Mouse (Mus musculus): ENCODE measurements around the gene Clcn3.
"Not testable (repeated sequence)": the region's sequence is repeated elsewhere in the genome, so short reads cannot be mapped to it uniquely, and the experiment has no call there.

Clcn3 gene

DNA sequence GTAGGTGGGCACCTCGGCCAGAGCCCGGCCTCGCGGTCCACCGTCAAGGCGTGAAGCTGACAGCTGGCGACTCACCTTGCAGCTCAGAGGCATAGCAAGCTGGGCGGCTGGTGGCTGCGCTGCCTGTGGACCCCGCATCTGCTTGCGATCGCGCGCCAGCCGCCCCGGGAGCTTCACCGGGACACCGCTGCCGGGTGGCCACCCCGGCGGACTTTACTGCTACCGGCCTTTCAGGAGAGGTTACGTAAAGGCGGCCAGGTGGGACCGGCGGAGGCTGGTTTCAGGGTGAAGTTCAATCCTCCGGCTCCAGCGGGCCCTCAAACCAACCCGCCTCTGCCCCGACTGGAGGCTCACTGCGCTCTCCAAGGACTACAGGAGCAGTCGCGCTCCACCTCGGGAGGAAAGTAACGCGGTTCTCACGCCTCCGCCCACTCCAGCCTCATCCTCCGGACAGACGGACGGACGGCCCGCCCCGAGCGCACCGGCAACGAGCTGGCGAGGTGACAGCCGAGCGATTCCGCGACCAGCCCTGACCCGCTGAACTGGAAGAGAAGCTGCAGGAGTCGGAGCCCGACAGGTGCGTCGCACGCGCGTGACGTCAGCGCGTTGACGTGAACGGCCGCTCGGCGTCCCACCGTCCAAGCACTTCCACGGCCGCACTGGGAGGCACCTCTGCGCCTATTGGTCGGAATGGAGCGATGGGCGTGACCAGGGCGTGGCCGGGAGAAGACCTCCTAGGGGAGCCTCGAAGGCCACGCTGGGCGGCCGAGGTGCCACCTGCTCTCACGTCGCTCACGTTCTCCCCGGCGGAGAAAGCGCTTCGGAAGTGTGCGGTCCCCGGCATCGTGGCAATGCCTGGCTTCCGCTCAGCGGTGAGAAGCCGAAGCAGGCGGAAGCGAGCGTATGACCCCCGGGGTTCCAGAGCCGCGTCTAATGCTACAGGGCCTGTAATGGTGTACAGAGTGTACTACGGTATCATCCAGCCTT lies at the start of gene Clcn3:
Gene Clcn3 (minus strand): TSS at position 600 of the 987 bp plus-strand sequence.
- DNase-seq (ENCODE audit: low spot score in 2 of 2), result peak; percentile 95 to 97

DNA sequence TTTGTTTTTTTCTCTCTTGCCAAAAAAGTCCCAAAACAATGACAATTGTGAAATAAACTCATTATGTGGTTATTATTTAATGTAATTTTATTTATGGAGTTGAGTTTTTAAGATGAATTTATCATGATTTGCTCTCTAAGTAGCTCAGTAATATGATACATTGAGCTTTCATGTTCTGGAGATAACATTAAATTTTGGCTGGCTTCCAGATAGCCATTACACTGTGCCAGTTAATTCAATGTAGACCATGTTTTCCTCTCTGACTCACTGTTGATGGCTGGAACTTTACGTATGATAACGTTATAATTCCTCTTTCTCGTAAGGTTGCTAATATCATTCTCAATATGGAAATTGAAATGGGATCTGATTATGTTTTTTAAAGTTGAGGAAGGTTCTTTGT lies 13.4 kb upstream of the Clcn3 start:
- no peak for DNase-seq (ENCODE audit: low spot score in 2 of 2)

GRCm38 (mm10) chr8:60993639-60993986 lies 10.5 kb upstream of the Clcn3 start:
- no peak for DNase-seq (ENCODE audit: low spot score in 2 of 2)

DNA sequence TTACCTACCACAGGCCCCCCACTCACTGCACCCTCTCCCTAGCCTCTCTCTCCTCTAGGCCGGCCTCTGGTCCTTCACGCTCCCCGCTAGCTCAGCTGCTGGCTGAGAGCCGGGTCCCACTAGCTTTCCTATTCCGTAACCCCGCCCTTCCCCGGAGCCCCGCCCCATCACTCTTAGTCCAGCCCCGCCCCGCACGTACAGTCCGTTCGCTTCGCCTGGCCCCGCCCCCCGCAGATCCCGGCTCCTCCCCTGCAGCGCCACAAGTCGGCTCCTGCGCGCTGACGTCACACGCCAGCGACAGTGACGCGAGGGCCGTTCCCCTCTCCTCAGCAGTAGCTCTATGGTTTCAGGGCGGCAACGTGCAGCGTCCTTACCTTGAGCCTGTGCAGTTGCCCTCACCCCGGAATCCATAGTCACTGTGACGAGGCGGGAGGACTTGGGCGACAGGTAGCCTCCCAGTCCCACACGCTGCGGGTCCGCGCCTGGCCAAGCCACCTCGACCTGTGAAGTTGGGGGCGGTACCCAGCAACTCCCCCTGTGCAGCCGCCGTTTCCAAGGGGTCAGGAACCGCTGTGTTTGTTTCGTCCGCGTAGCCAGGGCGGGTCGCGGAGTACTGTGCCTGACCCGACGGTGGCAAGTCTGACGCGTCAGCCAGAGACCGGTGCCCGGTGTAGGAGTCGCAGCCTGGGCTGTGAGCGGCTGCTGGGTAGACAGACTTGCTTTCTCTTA lies 10.0 kb upstream of the Clcn3 start, which contains the start of gene Nek1:
Gene Nek1 (plus strand): TSS at position 286 of the 729 bp plus-strand sequence.
- peak; percentile 92 to 96 for DNase-seq (ENCODE audit: low spot score in 2 of 2)

- DNase-seq (ENCODE audit: low spot score in 2 of 2), result peak; percentile 47 to 54
Measured at GRCm38 (mm10) chr8:60992561-60992909, 9.4 kb upstream of the Clcn3 start.

GRCm38 (mm10) chr8:60984260-60985010 lies 1.3 kb upstream of the Clcn3 start:
- DNase-seq (ENCODE audit: low spot score in 2 of 2), result not testable (repeated sequence)

- DNase-seq (ENCODE audit: low spot score in 2 of 2), result peak; percentile 33 to 59
Measured at GRCm38 (mm10) chr8:60983688-60984079, 584 bp upstream of the Clcn3 start.

- DNase-seq (ENCODE audit: low spot score in 2 of 2), result no peak
Measured at GRCm38 (mm10) chr8:60981388-60981787, 1.7 kb downstream of the Clcn3 start.

- DNase-seq (ENCODE audit: low spot score in 2 of 2), result no peak
Measured at GRCm38 (mm10) chr8:60978496-60978895, 4.6 kb downstream of the Clcn3 start.

DNA sequence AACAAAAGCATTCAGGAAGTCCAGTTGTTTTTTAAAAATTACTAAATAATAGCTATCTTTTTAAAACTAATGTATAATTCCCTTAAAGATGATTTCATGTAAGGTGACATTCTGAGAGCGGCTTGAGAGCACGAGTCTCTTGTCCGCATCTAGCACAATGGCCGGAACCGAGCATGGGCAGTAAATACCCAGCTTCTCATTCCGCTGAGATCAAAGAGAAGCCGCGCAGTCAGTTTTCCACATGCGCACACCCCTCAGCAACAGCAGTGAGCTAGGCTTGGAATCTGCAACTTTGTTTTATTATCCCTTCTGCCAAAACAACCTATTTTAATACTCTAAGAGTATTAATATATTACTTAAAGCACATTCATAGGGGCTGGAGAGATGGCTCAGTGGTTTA lies 6.3 kb downstream of the Clcn3 start:
- DNase-seq (ENCODE audit: low spot score in 2 of 2), result no peak

DNA sequence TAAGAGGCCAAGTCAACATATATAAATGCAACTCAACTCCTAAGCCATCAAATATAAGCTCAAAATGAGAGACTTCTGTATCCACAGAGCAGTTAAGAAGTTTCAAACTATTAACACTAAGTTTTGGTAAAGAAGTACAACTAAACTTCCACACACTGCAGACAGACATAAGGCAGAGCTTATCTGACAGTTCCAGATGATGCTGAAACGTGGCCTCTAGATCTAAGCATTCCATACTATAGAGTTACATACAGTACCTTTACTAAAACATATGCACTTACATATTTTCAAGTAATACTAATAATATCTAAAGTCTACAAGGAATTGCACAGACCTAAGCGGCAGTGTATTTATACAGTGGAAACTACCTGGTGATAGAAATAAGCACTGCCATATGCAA lies 8.3 kb downstream of the Clcn3 start:
- no peak for DNase-seq (ENCODE audit: low spot score in 2 of 2)

DNA sequence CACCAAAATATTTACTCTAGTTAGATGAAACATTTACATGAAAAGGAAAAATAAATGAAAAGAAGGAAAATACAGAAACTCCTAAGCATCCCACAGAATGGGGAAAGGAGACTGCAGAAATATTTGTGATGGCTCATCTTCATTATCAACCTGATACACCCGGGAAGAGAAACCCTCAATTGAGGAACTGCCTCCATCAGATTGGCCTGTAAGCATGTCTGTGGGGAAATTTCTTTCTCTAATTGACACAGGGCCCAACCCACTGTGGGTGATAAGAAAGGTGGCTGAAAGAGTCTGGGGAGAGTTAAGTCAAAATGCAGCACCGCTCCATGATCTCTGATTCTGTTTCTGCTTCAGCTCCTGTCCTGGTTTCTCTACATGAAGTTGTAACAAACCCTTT lies 9.7 kb downstream of the Clcn3 start:
- no peak for DNase-seq (ENCODE audit: low spot score in 2 of 2)

GRCm38 (mm10) chr8:60971808-60972207 lies 11.3 kb downstream of the Clcn3 start:
- no peak for DNase-seq (ENCODE audit: low spot score in 2 of 2)

- no peak for DNase-seq (ENCODE audit: low spot score in 2 of 2)
Measured at GRCm38 (mm10) chr8:60969091-60969490, 14.0 kb downstream of the Clcn3 start.

DNA sequence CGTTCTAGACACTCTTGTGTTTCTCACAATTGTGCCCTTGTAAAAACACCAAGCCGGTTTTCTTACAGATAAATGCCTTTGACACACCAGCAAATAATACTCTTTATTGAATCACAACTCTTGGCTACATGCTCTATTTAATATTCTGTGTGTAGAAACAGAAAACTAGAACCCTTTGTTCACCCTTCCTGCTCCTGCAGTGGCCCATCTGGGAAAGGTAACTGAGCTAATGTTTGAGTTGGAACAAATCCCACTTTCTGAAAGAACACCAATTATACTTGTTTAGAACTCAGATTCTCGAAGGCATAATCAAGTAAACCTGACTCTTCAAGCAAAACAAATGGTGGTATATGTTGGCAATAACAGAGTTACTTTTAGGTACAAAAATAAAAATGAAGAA lies 17.4 kb downstream of the Clcn3 start:
- DNase-seq (ENCODE audit: low spot score in 2 of 2), result no peak

- DNase-seq (ENCODE audit: low spot score in 2 of 2), result no peak
Measured at GRCm38 (mm10) chr8:60965306-60965705, 17.8 kb downstream of the Clcn3 start.

GRCm38 (mm10) chr8:60964518-60964917 lies 18.6 kb downstream of the Clcn3 start:
- DNase-seq (ENCODE audit: low spot score in 2 of 2), result no peak

DNA sequence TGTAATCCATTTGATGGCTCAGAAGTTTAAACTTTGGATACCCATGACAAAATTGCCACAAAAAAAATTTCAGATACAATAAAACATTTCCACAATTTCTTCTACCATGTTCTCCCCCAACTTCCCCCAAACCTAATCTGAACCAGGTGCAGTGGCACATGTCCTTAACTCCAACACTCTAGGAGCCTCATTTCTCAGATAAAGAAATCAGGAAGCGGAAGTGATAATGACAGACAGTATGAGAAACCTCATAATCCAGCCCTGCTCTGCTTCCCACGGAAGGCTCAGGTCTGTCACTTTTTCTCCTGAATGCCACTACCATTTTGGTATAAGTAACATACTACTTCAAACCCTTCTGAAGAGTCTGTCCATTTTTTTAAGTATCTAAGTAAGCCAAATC lies 19.2 kb downstream of the Clcn3 start:
- no peak for DNase-seq (ENCODE audit: low spot score in 2 of 2)

DNA sequence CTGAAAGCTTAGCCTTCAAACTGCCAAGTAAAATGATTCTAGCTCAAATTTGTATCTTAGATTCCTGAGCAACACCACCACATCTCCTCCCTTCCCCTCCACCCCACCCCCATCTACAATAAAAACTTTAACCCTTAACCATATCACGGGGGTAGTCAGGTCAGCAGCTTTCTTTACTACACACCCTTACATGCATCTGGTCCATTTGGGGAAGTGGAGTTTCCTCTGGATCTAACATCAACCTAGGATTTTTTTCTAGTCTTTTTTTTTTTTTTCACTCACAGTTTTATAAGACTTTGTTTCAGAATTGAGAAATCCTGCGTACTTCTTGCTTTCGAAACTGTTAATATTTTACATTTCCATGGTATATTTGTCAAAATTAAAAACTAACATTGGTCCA lies 20.3 kb downstream of the Clcn3 start:
- no peak for DNase-seq (ENCODE audit: low spot score in 2 of 2)

DNA sequence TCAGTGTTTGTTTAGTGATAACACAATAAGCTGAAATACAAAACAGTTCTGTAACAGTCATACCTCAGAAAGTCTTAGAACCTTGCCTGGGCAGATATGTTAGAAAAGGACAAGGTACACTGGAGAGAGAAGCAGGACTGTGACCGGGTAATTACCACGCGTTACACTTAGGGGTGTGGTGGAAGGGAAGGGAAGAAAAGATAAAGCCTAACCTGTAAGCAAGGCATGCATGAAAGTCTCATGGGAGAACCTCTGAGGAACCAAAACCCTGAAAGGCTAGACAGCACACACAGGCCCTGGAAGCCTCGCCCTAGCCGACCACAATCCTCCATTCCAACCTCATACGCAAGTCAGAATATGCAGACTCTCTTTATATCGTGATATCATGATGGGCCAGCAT lies 26.3 kb downstream of the Clcn3 start:
- no peak for DNase-seq (ENCODE audit: low spot score in 2 of 2)

- DNase-seq (ENCODE audit: low spot score in 2 of 2), result peak; percentile 59 to 72
Measured at GRCm38 (mm10) chr8:60954281-60955014, 28.7 kb downstream of the Clcn3 start.
